Mouse (Mus musculus) G1E (cell line): Measurements from ENCODE around the gene Klhdc1.

Experiments used
- CTCF ChIP-seq: IDR thresholded peaks from 2 replicates; pipeline ENCODE4 v1.5.1; 2012; ENCODE audit warnings: low read depth, low read length, inconsistent platforms, mixed read lengths
- GATA1 ChIP-seq: IDR thresholded peaks from 2 replicates; pipeline ENCODE4 v1.6.1; 2012; ENCODE audit warnings: borderline replicate concordance, low read length, inconsistent platforms, mixed read lengths
- GATA2 ChIP-seq: IDR thresholded peaks from 2 replicates; pipeline ENCODE4 v1.6.1; 2012; ENCODE audit warnings: low read depth, low read length, inconsistent platforms, borderline replicate concordance
- TAL1 ChIP-seq: conservative IDR thresholded peaks from 2 replicates; pipeline ENCODE4 v1.6.1; 2012; ENCODE audit warnings: low read depth, low read length, inconsistent platforms, mixed read lengths

- TF ChIP-seq CTCF: no peak
- no peak for TF ChIP-seq GATA1
- TF ChIP-seq TAL1: no peak
- TF ChIP-seq GATA2: no peak
These were observed 2.7 kb upstream of the Klhdc1 start for GRCm38 (mm10) chr12:69238284-69238683.
